Mouse (Mus musculus) adrenal gland, adult 18-20 months (tissue): ENCODE results near the gene Flvcr2. TPM values are rescaled to one million over a fixed set of nuclear protein-coding genes. Genes with fewer than 3 reads are reported as not detected.
"Not testable (repeated sequence)": the region's sequence is repeated elsewhere in the genome, so short reads cannot be mapped to it uniquely, and the experiment has no call there.

ENCODE experiments used
- DNase-seq, 2 experiments: peaks; one replicate each; pipeline ENCODE4 v3.0.0; 2021 to 2022; ENCODE audit warnings: low spot score in 2 of 2
- long read RNA-seq, 2 experiments: library from polyadenylated mRNA; stranded (forward); transcript quantifications; one replicate each; pipeline ENCODE4 v2.0.0; 2021
- total RNA-seq, 2 experiments: library from RNA; stranded (reverse); gene quantifications; 1 replicate in 1 of 2; 2 replicates in 1 of 2; pipeline ENCODE4 v1.2.3; 2021

Gene Flvcr2
- 1 to 10 TPM; 4.1 to 4.3 TPM for total RNA-seq
- long read RNA-seq, experiment 1, transcript Flvcr2-201 (10 exons, 3,435 nt) = major isoform, 5 of 6 reads
- long read RNA-seq, experiment 1, partial matches to known transcripts = 0 of 6 reads
- long read RNA-seq, experiment 1, other reads (novel, unspliced or antisense) = 1 of 6 reads
- long read RNA-seq, experiment 2, partial matches to known transcripts = 0 of 3 reads
- long read RNA-seq, experiment 2, other reads (novel, unspliced or antisense) = 0 of 3 reads

DNA sequence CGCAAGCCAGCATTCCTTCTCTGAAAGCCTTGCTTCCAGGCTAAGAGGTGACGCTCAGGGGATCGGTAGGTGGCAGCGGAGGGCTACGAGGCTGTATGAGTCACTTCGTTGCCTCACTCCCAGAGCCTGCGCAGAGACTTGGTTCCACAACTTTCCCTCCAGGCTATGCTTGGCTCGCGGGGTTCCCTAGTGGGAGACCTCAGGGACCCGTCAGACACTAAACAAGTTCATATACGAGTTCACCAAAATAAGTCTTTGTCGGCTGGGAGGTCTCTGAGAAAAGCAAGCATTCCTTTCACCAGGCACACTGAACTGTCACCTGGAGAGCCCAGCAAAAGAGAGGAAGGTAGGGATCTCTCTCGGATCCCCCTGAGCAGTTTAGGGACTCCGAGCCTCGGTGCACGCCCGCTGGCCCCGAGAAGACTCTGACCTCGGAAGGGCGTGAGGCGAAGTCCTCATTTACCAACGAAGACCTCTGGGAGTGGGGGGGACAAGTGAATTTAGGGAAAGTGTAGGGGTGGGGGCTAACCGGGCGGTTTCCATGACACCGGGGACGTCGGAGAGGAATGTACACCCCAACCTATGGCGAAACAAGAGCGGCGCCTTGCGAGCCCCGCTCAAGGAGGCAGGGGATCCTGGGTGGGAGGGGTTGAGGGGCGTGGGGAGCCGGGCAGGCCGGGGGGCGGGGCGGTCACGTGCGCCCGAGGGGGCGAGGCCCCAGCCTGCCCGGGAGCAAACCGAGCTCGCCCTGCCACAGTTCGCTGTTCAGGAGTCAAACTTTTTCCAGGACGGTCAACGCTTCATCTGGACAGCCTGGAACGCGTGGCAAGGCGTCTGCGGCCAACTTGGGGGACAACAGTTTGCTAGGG lies at the start of gene Flvcr2:
Gene Flvcr2 (plus strand): TSS at position 713 of the 869 bp plus-strand sequence.
- peak; percentile 69 to 72 for DNase-seq

DNA sequence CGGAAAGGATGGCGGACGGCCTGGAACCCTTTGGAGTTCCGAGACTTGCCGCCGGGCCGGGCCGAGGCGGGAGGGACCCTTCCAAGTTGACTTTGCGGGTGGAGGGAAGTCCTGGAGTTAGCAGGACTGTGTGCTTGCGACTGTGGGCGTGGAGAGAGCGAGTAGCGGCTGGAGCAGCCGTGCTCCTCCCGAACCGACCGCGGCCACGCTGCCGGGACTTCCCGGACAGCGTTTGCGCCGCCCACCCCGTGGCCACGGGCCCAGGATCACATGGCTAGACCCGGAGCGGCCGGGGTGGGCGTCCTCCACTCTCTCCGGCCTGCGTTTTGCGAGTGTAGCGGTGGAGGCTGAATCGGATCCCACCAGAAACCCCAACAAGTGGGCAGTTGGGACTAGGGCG lies 48.2 kb upstream of the Flvcr2 start:
- DNase-seq = not testable (repeated sequence)

DNA sequence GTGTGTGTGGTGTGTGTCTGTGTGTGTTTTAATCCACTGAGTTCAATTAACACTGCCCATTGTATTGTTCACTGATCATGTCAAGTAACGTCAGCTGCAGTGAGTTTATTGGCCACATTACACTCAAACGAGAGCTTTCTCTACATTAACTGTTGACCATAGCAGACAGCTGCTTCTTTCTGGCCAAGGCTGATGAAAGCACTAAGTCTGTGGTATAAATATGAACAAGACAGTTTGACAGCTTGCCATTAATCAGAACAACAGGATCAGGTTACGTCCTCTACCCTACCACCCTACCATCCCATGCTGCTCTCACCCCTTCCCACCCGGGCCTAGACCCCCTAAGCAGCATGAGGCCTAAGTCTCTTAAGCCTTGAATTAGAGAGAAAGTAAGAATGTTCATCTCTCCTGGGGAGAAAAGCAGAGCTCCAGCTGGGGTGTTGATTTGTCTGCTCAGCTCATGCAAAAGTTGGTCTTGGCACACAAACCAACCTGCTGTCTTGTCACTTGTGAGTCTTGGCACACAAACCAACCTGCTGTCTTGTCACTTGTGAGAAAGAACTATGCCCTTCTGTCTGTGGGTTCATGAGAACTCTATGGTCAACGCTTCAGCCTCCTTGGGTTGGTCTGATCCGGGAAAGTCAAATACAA lies 46.0 kb upstream of the Flvcr2 start:
- DNase-seq = no peak

DNA sequence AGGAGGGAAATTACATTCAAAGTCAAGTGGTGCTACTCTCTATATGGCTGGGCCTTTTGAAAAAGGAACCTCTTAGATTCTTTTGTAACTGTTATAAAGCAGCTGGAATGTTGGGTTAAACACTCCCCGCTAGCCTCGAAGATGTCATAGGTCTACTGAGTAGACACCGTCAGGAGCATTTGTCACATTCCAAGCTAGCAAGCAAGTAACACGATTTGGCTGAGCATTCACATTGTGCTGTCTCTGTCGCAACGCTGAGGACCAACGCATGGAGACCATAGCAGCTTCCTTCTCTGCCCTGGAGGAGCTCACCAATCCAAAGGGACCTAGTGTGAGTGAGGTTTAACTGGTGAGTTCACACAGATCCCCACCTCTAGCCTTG lies 45.5 kb upstream of the Flvcr2 start:
- no peak for DNase-seq

DNA sequence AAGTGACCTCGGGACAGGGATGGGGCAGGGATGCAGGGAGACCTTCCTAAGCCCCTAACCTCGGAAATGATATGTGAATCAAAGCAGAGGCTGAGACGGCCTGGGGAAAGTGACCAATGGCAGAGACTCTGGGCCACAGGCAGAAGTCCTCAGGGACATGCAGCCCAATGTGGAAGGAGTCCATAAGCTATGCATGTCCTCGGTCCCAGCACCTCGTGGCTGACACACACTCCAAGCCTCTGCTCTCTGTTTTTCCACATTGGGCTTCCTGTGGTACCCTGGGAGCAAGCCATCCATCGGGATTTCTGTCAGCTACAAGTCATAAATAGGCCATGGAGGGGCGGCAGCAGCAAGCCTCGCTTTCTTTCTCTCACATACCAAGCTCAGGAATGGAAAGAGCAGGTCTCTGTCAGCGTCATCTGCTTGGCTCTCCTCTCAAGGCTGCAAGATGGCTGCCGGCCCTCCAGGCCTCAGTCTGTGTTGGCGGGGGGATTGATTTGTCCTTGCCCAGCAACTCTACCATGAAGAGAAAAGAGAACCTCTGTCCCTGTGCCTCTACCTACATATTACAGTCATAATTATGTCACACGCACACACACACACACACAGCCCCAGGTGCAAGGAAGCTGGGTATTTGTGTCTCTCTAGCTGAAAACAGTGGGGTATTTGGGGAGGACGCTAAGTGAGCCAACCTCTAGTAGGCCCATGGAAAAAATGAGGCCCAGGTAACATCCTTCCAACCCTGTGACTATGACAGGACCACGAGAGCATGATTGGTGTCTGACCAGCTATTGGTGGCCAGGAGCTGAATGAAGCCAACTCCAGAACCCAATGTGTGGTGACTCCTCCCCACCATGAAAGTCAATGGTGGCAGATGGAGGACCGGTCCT lies 43.9 kb upstream of the Flvcr2 start:
- no peak for DNase-seq

DNA sequence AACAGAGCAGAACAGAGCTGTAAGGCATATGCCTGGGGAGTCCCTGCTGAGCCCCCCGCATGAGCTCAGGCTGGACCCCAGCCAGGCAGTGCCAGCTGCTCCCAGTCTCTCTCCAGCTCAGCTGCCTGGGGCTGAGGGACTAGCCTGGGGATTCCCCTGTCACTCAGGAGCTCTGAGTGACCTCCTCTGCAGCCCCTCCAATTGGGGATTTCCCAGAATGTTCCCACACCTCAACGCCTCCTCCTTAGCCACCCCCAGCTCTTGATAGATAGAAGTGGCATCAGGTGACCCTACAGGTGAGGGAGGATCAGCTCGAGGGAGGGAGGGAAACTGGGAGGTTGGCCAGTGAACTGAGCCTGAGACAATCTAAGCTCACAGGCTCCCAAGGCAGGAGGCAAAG lies 42.8 kb upstream of the Flvcr2 start:
- no peak for DNase-seq

DNA sequence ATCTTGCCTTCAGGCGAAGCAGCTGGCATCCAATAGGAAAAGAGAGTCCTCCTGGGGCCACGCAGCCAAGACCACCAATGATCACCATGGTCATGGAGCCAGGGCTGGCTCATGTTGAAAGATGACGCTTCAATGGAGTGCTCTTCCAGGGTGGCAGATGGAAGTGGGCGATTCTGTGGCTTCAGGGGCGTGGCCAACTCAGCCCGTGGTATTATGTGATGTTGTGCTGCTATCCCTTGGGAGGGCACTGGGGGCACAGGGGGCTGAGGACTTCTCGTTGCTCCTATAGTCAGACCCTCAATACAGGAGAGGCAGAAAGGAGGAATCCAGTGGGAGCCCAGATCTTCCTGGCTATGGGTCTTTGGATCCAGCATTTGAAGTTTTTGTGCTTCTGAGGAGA lies 41.8 kb upstream of the Flvcr2 start:
- no peak for DNase-seq

DNA sequence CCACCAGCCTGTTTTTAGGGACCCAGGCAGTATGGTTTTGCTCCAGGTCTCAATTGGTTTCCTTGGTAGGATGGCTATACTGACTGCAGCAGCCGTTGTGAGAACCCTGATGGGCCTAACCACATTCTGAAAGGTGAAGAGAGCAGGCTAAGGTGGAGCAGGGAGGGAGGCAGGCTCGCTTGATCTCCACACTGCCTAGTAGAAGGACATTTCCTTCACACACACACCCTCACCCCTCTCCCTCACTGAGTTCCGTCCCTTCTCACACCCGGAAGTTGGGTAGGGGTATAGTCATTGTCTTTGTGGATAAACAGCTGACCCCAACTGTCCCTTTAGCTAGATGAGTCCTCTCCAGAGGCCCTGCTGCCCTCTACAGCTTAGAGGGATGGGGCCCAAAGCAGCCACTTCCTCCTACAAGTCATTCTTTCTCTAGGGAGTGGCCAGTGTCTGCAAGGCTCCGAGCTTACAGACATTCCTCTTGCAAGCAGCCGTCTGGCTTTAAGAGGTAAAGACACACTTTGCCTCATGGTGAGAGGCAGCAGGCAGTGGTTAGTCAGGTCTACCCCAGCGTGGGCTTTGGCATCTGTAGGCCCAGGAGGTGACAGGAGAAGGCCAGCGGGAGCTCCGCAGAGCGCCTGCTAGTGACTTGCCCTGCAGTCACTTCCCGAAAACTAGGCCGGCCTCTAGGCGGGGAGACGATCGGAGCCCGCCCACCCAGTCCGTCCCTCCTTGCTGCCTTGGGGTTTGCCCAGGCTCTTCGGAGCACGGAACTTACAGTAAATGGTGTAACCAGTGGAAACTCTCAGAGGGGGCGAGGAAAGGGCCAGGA lies 41.1 kb upstream of the Flvcr2 start:
- peak; percentile 73 to 77 for DNase-seq

DNA sequence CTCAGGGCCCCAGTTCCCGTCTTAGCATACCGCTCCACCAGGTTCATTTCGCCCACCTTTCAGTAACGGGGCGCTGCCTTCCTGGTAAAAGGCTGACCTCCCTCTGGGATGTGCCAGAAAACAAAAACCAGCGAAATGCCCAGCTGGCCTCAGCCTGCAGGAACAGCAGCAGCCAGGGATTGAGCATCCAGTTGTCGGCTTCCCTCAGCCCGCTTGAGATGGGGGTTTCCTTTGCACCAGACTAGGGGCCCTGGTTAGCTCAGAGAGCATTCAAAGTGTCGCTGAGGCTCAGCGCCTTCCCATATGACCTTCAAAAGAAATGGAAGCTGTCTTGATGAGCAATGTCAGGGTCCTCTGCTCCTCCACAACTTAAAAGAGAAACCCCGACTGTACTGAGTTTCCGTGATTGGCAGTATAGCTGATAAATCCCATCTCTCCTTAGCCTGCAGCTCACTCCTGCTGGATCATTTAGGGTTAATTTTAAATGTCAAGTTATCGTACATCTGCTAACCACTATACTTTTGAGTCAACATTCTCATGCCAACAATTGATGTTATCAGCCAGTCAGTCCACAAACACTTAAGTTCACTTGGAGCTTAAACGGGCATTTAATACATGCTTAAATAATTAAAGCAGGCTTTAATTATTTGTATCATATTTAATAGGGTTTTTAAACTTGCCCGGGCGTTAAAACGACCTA lies 40.4 kb upstream of the Flvcr2 start:
- DNase-seq = no peak

DNA sequence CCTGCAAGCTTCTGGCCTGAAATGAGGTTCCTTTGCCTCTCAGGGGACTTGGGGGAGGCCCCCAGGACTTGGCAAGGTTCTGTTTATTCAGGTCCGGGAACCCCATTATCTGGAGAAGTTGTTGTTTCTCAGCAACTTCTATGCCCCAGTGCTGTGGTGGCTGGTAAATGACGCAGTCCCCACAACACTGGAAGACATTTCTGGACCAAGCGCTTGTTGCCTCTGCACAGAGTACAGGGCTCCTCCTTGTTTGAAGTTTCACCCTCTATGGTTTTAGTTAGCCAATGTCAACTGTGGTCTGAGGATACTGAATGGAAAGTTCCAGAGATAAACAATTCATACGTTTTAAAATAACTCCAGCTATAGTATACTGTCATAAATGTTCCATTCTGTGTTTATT lies 39.4 kb upstream of the Flvcr2 start:
- no peak for DNase-seq

DNA sequence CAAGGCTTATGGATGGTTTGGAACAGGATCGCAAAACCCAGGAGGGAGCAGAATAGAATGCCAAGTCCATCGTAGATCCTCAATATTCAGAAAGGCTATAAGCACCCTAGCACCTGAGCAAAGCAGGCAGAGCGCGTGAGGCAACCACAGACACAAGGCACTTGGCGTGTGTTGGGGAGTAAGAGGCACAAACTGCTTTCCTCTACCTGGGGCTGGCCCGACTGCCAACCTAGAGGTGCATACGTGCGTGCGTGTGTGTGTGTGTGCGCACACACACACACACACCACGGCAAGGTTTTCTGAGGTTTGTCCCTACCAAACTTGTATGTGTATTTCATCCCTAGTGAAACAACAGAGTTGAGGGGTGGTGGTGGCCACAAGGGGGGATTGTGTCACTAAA lies 38.9 kb upstream of the Flvcr2 start:
- DNase-seq = no peak

DNA sequence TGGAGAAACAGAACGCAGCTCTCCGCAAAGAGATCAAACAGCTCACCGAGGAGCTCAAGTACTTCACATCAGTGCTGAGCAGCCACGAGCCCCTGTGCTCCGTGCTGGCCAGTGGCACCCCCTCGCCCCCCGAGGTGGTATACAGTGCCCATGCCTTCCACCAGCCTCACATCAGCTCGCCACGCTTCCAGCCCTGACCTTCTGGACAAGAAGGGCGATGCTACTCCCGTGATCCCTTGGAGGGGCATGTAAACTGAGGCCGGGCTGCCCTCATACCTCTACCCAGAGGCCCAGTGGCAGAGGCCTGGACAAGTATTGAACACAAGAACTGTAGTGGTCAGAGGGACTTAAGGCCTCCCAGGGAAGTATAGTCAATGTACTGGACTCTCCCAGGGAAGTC lies 37.8 kb upstream of the Flvcr2 start:
- DNase-seq = no peak

DNA sequence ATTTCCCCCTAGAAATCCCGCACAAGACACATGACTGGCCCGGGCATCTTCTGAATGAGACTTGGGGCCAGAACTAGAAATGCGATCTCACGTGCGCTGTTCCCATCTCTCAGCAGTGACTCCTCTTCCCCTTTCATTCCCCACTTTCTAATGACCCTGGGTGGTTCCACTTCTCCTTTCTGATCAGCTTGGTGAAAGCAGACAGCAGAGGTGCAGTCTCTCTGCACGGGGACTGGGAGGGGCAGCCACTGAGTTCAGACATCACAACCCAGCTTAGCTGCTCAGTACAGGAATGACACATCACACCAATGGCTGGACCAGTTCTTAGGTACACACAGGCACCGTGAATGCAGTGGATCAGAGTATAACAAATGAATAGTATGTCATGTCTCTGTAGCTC lies 35.6 kb upstream of the Flvcr2 start:
- no peak for DNase-seq

DNA sequence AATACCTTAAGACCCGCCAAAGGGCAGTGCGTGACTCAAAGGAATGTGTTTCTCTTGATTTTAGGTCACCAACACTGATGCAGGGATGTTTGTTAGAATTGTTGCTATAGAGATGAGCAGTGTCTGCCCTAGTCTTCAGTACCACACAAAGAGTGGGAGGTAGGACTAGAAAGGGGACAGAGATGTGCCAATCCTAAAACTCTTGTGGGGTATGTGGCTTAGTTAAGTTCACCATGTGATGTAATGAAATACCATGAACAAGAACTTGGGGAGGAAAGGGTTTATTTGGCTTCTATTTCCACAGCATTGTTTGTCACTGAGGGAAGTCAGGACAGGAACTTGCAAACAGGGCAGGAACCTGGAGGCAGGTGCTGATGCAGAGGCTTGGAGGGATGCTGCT lies 33.8 kb upstream of the Flvcr2 start:
- no peak for DNase-seq

DNA sequence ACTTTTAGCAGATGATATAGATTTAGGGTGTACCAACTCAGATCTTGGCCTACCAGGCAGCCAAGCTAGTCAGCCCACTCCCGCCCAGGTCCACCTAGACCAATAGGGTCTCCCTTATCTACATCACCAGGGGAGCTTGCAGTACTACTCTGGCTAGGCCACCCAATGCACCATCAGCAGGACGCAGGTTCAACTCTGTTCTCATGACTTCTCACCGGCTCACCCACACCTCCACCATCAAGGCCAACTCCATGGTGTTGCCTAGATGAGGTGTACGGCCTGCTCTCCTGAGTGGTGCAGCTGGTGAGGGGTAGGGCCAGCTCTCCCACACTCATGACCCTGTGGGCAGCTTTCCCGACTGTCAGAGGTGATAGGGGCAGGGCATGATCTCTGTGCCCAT lies 32.2 kb upstream of the Flvcr2 start:
- DNase-seq = no peak

DNA sequence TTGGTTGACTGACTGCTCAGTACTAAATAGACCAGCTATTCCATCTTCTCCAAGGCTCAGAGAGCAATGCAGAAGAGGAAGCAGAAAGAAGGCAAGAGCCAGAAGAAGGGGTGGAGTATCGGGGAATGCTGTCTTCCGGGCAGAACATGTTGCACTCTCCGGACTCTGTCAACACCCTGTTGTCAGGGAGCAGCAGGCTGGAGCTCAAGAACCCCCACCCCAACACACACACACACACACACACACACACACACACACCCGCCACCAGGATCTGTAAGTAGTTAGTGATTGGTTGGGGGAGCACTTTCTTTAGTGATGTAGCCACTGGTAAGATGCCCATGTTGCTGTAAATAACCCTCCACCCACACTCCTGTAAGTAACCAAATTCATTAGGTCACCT lies 21.0 kb upstream of the Flvcr2 start:
- no peak for DNase-seq

DNA sequence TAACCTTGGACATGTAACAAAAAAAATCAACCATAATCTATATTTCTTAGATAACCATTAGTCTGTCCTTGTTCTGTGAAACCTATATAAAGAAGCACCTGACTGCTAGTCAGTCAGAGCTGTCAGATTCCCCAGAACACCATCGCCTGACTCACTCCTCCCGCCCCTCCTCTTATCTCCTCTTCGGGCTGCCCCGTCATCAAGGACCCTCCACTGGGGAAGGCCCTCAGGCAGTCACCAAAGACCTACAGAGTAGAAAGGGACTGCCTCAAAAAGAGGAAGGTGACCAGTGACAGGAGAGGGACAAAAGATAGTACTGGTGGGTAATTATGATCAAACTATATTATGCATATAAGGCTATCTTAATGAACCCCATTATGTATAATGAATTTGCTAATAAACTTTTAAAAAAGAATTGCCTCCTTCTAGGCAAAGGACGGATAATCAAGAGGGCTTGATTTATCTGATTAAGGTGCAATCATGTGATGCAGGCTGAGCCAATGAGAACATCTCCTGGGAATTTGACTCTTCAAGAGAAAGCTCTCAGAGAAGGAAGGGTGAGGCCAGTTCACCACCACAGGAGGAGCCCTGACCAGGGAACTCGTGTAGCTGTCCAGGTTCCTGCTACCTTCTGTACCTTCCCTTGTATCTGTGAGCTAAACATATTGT lies 19.5 kb upstream of the Flvcr2 start:
- peak in 1 of 2 experiments; percentile 9 for DNase-seq

DNA sequence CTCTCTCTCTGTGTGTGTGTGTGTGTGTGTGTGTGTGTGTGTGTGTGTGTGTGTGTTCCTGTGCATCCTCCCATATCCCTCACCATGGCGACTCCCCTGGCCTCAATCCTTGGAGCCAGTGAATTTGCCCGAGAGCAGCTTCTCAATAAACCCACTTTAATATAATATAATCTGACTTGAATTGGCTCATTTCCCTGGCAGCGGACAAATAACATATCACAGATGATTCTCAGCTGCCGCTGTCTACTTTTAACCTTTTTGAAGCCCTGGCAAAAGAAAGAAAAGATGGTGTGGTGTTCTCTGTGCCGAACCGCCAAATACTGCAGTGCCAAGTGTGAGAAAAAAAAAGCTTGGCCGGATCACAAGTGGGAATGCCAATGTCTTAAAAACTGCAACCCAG lies 18.2 kb upstream of the Flvcr2 start:
- DNase-seq = peak in 1 of 2 experiments; percentile 3
